Mouse (Mus musculus) spleen, postnatal 14 days (tissue): ENCODE measurements at regions not wholly inside any gene's neighbourhood (a gene's known extent, or its start where the extent isn't known, plus 50 kb on each side); places are given as distances from the start of the nearest gene placed in this dataset.

Experiments used
- DNase-seq, 2 experiments: peaks; one replicate each; pipeline ENCODE4 v3.0.0; 2021 to 2022; ENCODE audit warnings: low spot score in 2 of 2

DNA sequence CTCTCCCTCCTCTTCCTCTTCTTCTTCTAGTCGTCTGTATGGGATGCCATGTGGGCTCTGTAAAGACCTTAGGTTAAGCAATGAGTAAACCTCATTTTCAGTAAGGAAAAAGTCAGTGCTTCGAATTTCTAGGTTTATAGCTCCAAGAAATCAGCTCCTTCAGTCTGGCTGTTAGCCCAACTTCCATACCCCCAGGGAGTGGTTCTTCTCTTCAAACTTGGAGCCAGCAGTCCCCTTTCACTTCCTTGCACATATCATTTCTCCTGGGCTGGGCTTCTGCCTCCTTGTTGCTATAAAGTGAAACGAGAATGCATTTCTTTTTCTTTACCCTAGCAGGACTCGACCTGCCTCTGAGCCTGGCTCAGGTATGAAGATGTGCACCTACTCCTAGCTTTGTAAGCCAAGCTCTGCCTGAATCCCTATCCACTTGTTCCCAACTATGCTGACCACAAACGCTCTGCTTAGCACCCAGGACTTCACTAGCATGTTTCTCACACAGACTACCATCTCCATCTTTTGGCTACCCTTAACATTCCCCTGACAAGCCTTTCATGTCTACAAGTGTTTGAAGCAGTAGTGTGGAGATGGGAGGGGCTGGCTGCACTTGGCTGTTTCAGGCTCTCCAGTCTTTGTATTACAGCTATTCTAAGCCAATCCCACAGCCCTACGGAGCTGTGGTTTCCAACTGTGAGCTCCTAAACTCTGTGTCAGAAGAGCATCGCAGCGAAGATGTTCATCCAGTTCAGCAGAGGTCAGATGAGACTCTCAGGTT lies 243.8 kb upstream of the Tprg start:
- no peak for DNase-seq

GRCm38 (mm10) chr16:25044637-25045036 lies 242.0 kb upstream of the Tprg start:
- no peak for DNase-seq

GRCm38 (mm10) chr16:25047726-25048125 lies 238.9 kb upstream of the Tprg start:
- no peak for DNase-seq

- no peak for DNase-seq
Measured at GRCm38 (mm10) chr16:25049928-25050510, 236.6 kb upstream of the Tprg start.

GRCm38 (mm10) chr16:25051044-25051443 lies 235.6 kb upstream of the Tprg start:
- no peak for DNase-seq

DNA sequence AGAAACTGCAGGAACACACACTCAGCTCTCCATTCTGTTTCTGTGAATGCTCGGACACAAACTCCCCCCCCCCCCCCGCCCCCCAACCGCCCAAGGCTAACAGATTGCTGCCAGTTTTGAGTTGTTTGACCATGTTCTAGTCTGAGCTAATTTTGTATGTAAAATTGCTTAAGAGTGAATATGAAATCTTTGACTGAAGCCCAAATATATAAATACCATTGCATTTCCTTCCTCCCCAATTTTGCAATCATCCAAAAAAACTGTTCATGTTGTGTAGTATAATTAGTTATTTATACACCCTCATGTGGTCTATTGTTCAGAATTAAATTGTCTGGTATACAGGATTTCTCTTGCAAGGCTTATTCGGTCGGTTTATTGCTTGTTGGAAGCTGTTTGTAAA lies 234.2 kb upstream of the Tprg start:
- DNase-seq = no peak

DNA sequence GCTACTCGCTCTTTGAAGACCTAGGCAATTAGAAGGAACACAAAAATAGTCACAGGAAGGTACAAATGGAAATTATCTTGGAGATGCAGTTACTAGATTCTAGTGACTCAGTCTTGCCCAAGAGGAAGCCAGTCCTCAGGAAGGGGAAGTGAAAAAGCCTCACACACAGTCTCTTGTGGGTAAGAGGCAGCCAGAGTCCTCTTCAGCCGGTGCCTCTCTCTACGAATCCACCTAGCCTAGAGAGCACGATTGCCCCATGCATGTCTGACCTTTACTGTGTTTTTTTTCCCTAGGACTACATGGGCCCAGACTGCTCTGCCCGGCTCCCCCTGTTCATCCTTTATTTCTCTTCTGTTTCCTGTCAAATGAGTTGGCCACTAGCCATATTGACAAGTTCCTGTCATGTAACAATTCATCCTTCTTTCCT lies 233.7 kb upstream of the Tprg start:
- DNase-seq = peak in 1 of 2 experiments; percentile 7

DNA sequence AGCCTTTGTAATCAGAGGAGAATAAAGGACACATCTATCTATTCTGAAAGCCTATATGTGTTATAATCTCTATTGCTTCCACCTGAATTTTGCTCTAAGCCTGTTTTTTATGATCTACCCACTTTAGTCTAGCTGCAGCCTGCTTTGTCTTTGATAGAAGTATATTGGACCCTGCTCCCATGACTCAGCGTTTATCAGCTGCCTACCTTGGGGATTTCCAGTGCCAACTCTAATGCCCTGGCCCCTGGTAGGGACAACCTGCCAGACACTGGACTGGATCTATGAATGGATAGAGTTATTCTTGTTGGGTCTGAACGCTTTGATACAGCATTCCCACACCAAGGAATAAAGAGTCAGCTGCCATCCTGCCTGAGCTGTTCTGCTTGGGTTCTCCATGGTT lies 232.3 kb upstream of the Tprg start:
- DNase-seq = no peak

DNA sequence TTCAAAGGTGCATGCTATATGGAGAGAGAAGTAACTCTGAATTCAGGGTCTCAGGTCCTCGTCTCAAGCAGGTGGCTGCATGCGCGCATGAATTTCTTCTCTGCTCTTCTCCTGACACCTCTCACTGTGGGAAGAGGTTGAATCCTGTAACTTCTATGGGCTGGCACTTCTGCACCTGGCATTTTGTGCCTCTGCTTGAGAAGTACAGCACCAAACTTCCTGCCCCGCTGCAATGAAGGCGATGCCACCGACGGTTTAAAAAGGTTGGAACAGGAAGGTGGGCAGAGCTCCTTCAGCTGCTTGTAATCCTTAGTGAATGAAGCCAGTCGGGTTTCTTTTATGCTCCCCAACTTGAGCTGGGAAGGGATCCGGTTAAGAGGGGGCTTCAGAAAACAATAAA lies 231.2 kb upstream of the Tprg start:
- DNase-seq = no peak

DNA sequence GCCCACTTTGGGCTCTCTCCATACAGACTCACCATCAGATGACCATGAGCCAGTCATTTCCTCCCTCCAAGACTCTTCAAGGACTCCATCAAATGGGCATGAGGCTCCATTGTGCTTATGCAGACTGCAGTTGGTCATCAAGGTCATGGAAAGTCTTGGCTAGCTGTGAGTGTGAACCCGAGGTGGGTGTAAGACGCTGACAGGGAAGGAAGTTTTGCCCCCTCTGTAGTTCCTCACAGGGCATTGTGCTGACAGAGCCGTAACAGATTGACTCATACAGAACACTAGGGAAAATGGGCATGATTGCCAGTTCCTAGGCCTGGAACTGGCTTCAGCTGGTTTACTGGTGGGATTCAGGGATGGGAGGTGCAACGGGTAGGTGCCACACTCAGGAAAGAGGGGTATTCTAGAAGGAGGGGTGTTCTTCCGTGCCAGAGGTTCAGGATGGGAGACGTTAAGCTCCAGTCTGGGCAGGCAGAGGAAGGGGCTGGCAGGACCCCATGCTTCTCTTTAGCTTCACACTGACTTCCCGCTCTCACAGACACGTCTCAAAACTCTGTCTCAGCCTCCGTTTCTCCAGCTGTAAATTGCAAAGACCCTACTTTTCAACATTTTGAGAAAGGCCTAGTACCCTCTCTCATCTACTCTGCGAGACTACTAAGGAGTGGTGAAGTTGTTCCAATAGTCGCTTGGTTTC lies 228.4 kb upstream of the Tprg start:
- no peak for DNase-seq

GRCm38 (mm10) chr16:25058812-25059501 lies 227.7 kb upstream of the Tprg start:
- peak; percentile 34 to 38 for DNase-seq

GRCm38 (mm10) chr16:25059504-25059992 lies 227.1 kb upstream of the Tprg start:
- DNase-seq = no peak

DNA sequence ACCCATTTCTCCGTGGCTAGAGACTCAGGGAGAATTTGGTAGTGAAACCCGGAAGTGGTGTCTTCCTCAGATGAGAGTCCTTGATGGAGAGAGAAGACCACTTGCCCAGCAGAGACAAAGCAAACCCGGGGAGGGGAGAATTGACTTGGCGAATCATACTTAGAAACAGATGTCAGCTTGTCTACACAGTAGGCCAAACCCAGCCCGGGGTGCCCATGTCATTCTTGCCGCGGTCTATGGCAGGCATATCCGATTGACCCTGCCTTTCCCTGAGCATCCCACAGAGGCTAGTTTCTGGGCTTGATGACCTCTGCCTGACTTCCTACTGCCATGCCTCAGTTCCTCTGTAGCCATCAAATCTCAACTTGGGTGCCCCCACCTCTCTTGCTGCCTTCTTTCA lies 226.4 kb upstream of the Tprg start:
- DNase-seq = no peak

GRCm38 (mm10) chr16:25061631-25062030 lies 225.0 kb upstream of the Tprg start:
- no peak for DNase-seq

DNA sequence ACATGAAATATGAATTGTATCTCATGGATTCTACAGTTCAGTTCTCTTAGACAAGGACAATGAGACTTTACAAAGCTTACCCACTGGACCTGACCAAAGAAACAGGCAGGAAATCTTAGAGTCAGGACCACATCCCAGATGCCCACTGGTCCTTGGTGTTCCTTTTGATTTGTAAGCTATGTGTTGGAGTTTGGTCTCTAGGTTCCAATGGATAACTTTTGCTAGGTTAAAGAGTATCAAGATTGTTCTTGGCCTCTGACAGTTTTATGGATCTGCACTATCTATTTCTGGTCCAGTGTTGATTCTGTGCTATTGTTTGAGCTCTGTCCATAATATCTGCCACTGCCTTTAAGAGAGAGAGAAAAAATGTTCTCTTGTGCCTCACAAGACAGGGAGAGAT lies 222.6 kb upstream of the Tprg start:
- DNase-seq = no peak

DNA sequence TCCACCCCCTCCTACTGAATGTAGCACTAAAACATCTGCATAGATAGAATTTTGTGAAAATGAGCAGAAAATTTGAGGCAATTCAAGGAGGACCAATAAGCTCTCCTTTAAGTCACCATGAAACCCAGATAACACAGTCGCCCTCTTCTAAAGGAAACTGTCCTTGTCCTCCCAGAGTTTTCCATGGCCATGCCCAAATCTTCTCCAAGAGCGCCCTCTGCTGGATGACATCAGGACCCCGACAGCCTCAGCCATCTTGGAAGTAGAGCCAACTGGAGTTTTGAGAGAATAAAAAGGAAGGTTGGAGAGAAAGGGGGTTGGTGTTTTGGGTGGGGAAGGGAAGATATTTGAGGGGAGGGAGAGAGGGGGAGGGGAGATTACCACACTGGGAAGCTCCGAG lies 222.1 kb upstream of the Tprg start:
- DNase-seq = peak; percentile 44 to 71

- no peak for DNase-seq
Measured at GRCm38 (mm10) chr16:25066822-25067221, 219.8 kb upstream of the Tprg start.

- peak in 1 of 2 experiments; percentile 3 for DNase-seq
Measured at GRCm38 (mm10) chr16:25067276-25068249, 219.1 kb upstream of the Tprg start.

- DNase-seq = no peak
Measured at GRCm38 (mm10) chr16:25080811-25081210, 205.8 kb upstream of the Tprg start.

DNA sequence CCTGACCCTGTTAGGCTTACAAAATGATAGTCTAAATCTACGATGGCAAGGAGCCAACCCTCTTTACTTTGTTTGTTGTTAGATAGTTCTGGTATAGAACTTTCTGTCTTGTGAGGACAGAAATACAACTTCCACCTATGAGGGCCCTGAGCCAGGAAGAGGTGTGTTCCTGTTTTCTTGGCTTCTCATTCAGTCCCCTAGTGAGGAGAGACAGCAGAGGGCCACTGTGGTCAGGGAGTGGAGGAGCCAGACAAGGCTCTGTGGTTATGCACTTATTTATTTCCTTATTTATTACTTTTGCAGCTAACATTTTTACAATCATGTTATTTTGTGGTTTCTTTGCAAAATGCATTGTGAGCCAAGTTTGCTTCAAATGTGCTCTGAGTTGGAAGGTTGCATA lies 202.9 kb upstream of the Tprg start:
- DNase-seq = no peak
